Mouse (Mus musculus): ENCODE results near the gene Becn1. TPM values are rescaled to one million over a fixed set of nuclear protein-coding genes. Genes with fewer than 3 reads are reported as not detected.

Becn1 gene
- polyA plus RNA-seq, 1 experiment from 2014 or later, result 162 TPM

GRCm38 (mm10) chr11:101279193-101279569, 22.9 kb downstream of the Becn1 start:
- Histone ChIP-seq H3K4me2 (replicated peaks) (peak overlapping the region; percentile 88), H3K9me3 (no peaks in the 10 kb centered on the region), H3K27me3 (peaks cover 21% of the 10 kb centered on the region), H3K4me3 (peak overlapping the region; percentile 73), H3K4me1 (peaks cover 28% of the 10 kb centered on the region), H3K27ac (replicated peaks) (no peak overlapping the region), H3K36me3 (no peaks in the 10 kb centered on the region), H3K9ac (replicated peaks) (no peak overlapping the region)
- 64% methylated on average over 14 of the region's 14 CpGs for WGBS
- peak; percentile 13 for ATAC-seq (ENCODE audit: low FRiP score, low read depth)

- peak within 1 kb of the TSS; percentile 77 for H3K27ac ChIP-seq (replicated peaks)
- H3K4me1 ChIP-seq, result peaks cover 28% of the 10 kb centered on the region
- peak within 1 kb of the TSS; percentile 73 for H3K4me3 ChIP-seq
- peak; percentile 94 for ATAC-seq (ENCODE audit: low FRiP score, low read depth)
- no peaks in the 10 kb centered on the region for H3K36me3 ChIP-seq
- peak within 1 kb of the TSS; percentile 88 for H3K4me2 ChIP-seq (replicated peaks)
- H3K27me3 ChIP-seq, result peaks cover 21% of the 10 kb centered on the region
- no peaks in the 10 kb centered on the region for H3K9me3 ChIP-seq
- WGBS, result 11% methylated on average over 45 of the region's 45 CpGs
- H3K9ac ChIP-seq (replicated peaks), result peak within 1 kb of the TSS; percentile 75
These were observed 23.6 kb downstream of the Becn1 start, which contains the start of the genes Cntd1 and Coa3 for GRCm38 (mm10) chr11:101278223-101279192. Gene Cntd1, plus strand, starts transcription at chr11:101279012. Gene Coa3, minus strand, starts transcription at chr11:101279114.

- H3K36me3 ChIP-seq, result no peaks in the 10 kb centered on the region
- H3K9me3 ChIP-seq, result no peaks in the 10 kb centered on the region
- H3K9ac ChIP-seq (replicated peaks), result peak overlapping the region; percentile 75
- 81% methylated on average over 12 of the region's 12 CpGs for WGBS
- no peak overlapping the region for H3K27ac ChIP-seq (replicated peaks)
- peak overlapping the region; percentile 73 for H3K4me3 ChIP-seq
- no peak for ATAC-seq (ENCODE audit: low FRiP score, low read depth)
- peaks cover 28% of the 10 kb centered on the region for H3K4me1 ChIP-seq
- peak overlapping the region; percentile 88 for H3K4me2 ChIP-seq (replicated peaks)
- peaks cover 21% of the 10 kb centered on the region for H3K27me3 ChIP-seq
These were observed 24.5 kb downstream of the Becn1 start for GRCm38 (mm10) chr11:101277381-101278222.

GRCm38 (mm10) chr11:101276319-101277070, 25.6 kb downstream of the Becn1 start:
- no peaks in the 10 kb centered on the region for H3K36me3 ChIP-seq
- 25% methylated on average over 27 of the region's 27 CpGs for WGBS
- H3K4me1 ChIP-seq, result peaks cover 28% of the 10 kb centered on the region
- H3K9ac ChIP-seq (replicated peaks), result peak overlapping the region; percentile 44
- no peak overlapping the region for H3K27ac ChIP-seq (replicated peaks)
- ATAC-seq (ENCODE audit: low FRiP score, low read depth), result no peak
- no peak overlapping the region for H3K4me3 ChIP-seq
- peak overlapping the region; percentile 34 for H3K4me2 ChIP-seq (replicated peaks)
- H3K27me3 ChIP-seq, result peaks cover 23% of the 10 kb centered on the region
- H3K9me3 ChIP-seq, result no peaks in the 10 kb centered on the region

DNA sequence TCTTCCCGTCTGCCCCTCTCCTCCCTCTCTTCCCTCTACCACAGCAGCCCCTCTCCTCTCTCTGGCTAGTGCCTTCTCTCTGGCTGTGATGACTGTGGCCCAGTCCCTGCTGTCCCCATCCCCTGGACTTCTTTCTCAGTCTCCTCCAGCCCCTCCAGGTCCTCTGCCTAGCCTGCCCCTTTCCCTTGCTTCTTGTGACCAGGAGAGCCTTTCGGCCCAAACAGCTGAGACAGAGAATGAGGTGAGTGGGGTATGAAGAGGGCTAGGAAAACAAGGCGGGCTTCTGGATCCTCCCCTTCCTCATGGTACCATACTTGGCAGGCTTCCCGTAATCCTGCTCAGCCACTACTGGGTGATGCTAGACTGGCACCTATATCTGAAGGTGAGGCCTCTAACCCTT, 26.8 kb downstream of the Becn1 start:
- H3K9me3 ChIP-seq, result no peaks in the 10 kb centered on the region
- no peak overlapping the region for H3K27ac ChIP-seq (replicated peaks)
- peaks cover 28% of the 10 kb centered on the region for H3K4me1 ChIP-seq
- H3K4me2 ChIP-seq (replicated peaks), result no peak overlapping the region
- H3K36me3 ChIP-seq, result no peaks in the 10 kb centered on the region
- H3K4me3 ChIP-seq, result no peak overlapping the region
- ATAC-seq (ENCODE audit: low FRiP score, low read depth), result no peak
- peaks cover 29% of the 10 kb centered on the region for H3K27me3 ChIP-seq
- WGBS, result 85% methylated on average over 4 of the region's 4 CpGs
- H3K9ac ChIP-seq (replicated peaks), result no peak overlapping the region

GRCm38 (mm10) chr11:101272446-101272845, 29.6 kb downstream of the Becn1 start:
- no peak overlapping the region for H3K4me3 ChIP-seq
- peaks cover 14% of the 10 kb centered on the region for H3K4me1 ChIP-seq
- no peaks in the 10 kb centered on the region for H3K36me3 ChIP-seq
- H3K9ac ChIP-seq (replicated peaks), result no peak overlapping the region
- H3K9me3 ChIP-seq, result no peaks in the 10 kb centered on the region
- 92% methylated on average over 3 of the region's 3 CpGs for WGBS
- no peak overlapping the region for H3K4me2 ChIP-seq (replicated peaks)
- peaks cover 45% of the 10 kb centered on the region for H3K27me3 ChIP-seq
- no peak overlapping the region for H3K27ac ChIP-seq (replicated peaks)
- no peak for ATAC-seq (ENCODE audit: low FRiP score, low read depth)

- H3K9me3 ChIP-seq, result no peaks in the 10 kb centered on the region
- H3K36me3 ChIP-seq, result no peaks in the 10 kb centered on the region
- no peak overlapping the region for H3K9ac ChIP-seq (replicated peaks)
- WGBS, result 35% methylated on average over 10 of the region's 10 CpGs
- no peak for ATAC-seq (ENCODE audit: low FRiP score, low read depth)
- H3K27me3 ChIP-seq, result peaks cover 53% of the 10 kb centered on the region
- no peak overlapping the region for H3K4me2 ChIP-seq (replicated peaks)
- peak overlapping the region; percentile 22; the same call in 1 of the 2 replicates for H3K27ac ChIP-seq (replicated peaks)
- peaks cover 9% of the 10 kb centered on the region for H3K4me1 ChIP-seq
- no peak overlapping the region for H3K4me3 ChIP-seq
These were observed 32.4 kb downstream of the Becn1 start for GRCm38 (mm10) chr11:101269577-101270116.

DNA sequence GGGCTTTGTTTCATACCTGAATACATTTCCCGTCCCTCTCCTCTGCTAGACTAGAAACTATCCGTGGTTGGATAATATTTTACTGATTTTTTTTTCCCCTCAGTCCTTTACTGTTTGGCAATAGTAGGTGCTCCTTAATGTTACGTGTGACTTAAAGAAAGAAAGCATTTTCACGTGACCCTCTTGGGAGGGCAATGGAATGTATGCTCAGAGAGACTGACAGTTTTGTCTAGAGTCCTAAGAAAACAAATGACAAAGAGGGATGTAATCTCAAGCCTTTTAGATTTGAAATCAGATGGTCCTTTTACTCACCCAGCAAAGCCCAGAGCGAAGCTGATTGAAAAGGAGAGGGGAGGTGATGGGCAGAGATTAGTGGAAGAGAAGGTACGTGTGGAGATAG, 36.2 kb downstream of the Becn1 start:
- no peaks in the 10 kb centered on the region for H3K36me3 ChIP-seq
- no peak overlapping the region for H3K9ac ChIP-seq (replicated peaks)
- H3K4me1 ChIP-seq, result peaks cover 34% of the 10 kb centered on the region
- H3K4me3 ChIP-seq, result peak overlapping the region; percentile 35; the same call in 1 of the 2 replicates
- no peak for ATAC-seq (ENCODE audit: low FRiP score, low read depth)
- no peaks in the 10 kb centered on the region for H3K9me3 ChIP-seq
- WGBS, result 9% methylated on average over 6 of the region's 6 CpGs
- peaks cover 80% of the 10 kb centered on the region for H3K27me3 ChIP-seq
- H3K27ac ChIP-seq (replicated peaks), result no peak overlapping the region
- peak overlapping the region; percentile 55; the same call in 1 of the 2 replicates for H3K4me2 ChIP-seq (replicated peaks)

GRCm38 (mm10) chr11:101264954-101265471, 37.1 kb downstream of the Becn1 start:
- Histone ChIP-seq H3K9ac (replicated peaks) (peak overlapping the region; percentile 47), H3K4me3 (peak overlapping the region; percentile 35), H3K4me2 (replicated peaks) (peak overlapping the region; percentile 55), H3K9me3 (no peaks in the 10 kb centered on the region), H3K27ac (replicated peaks) (no peak overlapping the region), H3K4me1 (peaks cover 43% of the 10 kb centered on the region), H3K36me3 (no peaks in the 10 kb centered on the region), H3K27me3 (peaks cover 85% of the 10 kb centered on the region)
- under 1% methylated on average over 31 of the region's 31 CpGs for WGBS
- no peak for ATAC-seq (ENCODE audit: low FRiP score, low read depth)

DNA sequence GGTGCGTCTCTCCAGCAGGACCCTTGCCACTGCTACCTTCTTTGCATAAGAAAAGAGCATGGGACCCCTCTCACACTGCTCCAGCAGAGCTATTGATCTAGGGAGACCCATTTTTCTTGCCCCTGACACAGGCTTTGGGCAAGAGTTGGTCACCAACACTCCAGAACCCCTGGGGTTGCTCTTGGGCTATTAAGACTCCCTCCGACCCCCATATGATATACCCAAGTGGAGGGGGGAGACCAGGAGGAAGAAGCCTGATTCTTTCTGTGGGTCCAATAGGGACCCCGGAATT, 38.2 kb downstream of the Becn1 start:
- Histone ChIP-seq H3K4me2 (replicated peaks) (peak overlapping the region; percentile 14; the same call in 1 of the 2 replicates), H3K9ac (replicated peaks) (no peak overlapping the region), H3K36me3 (0 out of 2 replicates have a peak, but pooled peaks cover 3% of the 10 kb centered on the region), H3K9me3 (no peaks in the 10 kb centered on the region), H3K4me3 (no peak overlapping the region), H3K27ac (replicated peaks) (no peak overlapping the region), H3K4me1 (peaks cover 53% of the 10 kb centered on the region), H3K27me3 (peaks cover 80% of the 10 kb centered on the region)
- no peak for ATAC-seq (ENCODE audit: low FRiP score, low read depth)
- WGBS, result 6% methylated on average over 3 of the region's 3 CpGs

Data from midbrain, embryonic 12.5 days (tissue).